Mouse (Mus musculus) intestine, postnatal 0 days (tissue): ENCODE measurements at regions not wholly inside any gene's neighbourhood (a gene's known extent, or its start where the extent isn't known, plus 50 kb on each side); places are given as distances from the start of the nearest gene placed in this dataset.

ENCODE experiments used
- ATAC-seq: fragments of 200-750 bp; cut with Nextera tagmentation; 2 replicates; pipeline ENCODE4 v1.8.0; 2017; ENCODE audit warnings: mild to moderate bottlenecking, moderate TSS enrichment, moderate library complexity
- H3K27ac ChIP-seq: fragments of 300-500 bp; sonication (generic); 2 replicates; pipeline ENCODE4 v1.5.1; 2014; ENCODE audit warnings: mild to moderate bottlenecking, low read depth, low read length, moderate library complexity
- H3K27me3 ChIP-seq: fragments of 300-500 bp; sonication (generic); replicated peaks from 2 replicates; pipeline ENCODE4 v1.6.1; 2014; ENCODE audit warnings: low read length, mixed read lengths; ENCODE audit not compliant: control insufficient read depth, insufficient read depth
- H3K36me3 ChIP-seq: fragments of 300-500 bp; sonication (generic); 2 replicates; pipeline ENCODE4 v1.6.1; 2014; ENCODE audit warnings: mild to moderate bottlenecking, moderate library complexity; ENCODE audit not compliant: control insufficient read depth, insufficient read depth
- H3K4me1 ChIP-seq: fragments of 300-500 bp; sonication (generic); replicated peaks from 2 replicates; pipeline ENCODE4 v1.6.1; 2014; ENCODE audit warnings: antibody characterized with exemption, low read length, mixed read lengths; ENCODE audit not compliant: control insufficient read depth, insufficient read depth
- H3K4me2 ChIP-seq: fragments of 300-500 bp; sonication (generic); replicated peaks from 2 replicates; pipeline ENCODE4 v1.6.1; 2014; ENCODE audit warnings: low read depth, mild to moderate bottlenecking, moderate library complexity
- H3K4me3 ChIP-seq: fragments of 300-500 bp; sonication (generic); 2 replicates; pipeline ENCODE4 v1.5.1; 2014; ENCODE audit warnings: low read depth, low read length
- H3K9ac ChIP-seq: fragments of 300-500 bp; sonication (generic); 2 replicates; pipeline ENCODE4 v1.6.1; 2014; ENCODE audit warnings: mild to moderate bottlenecking, low read depth, low read length
- H3K9me3 ChIP-seq: fragments of 300-500 bp; sonication (generic); 2 replicates; pipeline ENCODE4 v1.6.1; 2016; ENCODE audit warnings: mixed run types; ENCODE audit not compliant: control insufficient read depth
- CTCF ChIP-seq: sonication (generic); IDR thresholded peaks from 2 replicates; pipeline ENCODE4 v1.5.1; 2016; ENCODE audit warnings: low read depth, mild to moderate bottlenecking, control low read depth, antibody characterized with exemption, moderate library complexity
- WGBS: fragments of 180-500 bp; shearing (Covaris S2); extraction: QIAGEN DNeasy Blood & Tissue Kit; methylation state at CpG from one replicate; pipeline ENCODE4 v1.1.7; 2014; 5-methylcytosine and 5-hydroxymethylcytosine counted together

GRCm38 (mm10) chr3:60270463-60270862, 188.8 kb downstream of the Sucnr1 start:
- 26% methylated on average over 1 of the region's 1 CpGs for WGBS
- TF ChIP-seq CTCF = no peak
- Histone ChIP-seq H3K9ac (no peak overlapping the region), H3K27ac (no peak overlapping the region), H3K27me3 (no peaks in the 10 kb centered on the region), H3K36me3 (no peaks in the 10 kb centered on the region), H3K4me3 (no peak overlapping the region), H3K4me1 (0 out of 2 replicates have a peak, but pooled peaks cover 5% of the 10 kb centered on the region), H3K9me3 (no peaks in the 10 kb centered on the region), H3K4me2 (no peak overlapping the region)
- ATAC-seq = no peak

GRCm38 (mm10) chr3:60273744-60274143, 192.1 kb downstream of the Sucnr1 start:
- WGBS = 60% methylated on average over 1 of the region's 1 CpGs
- Histone ChIP-seq H3K4me3 (no peak overlapping the region), H3K4me2 (no peak overlapping the region), H3K9ac (no peak overlapping the region), H3K27me3 (no peaks in the 10 kb centered on the region), H3K4me1 (no peaks in the 10 kb centered on the region), H3K36me3 (no peaks in the 10 kb centered on the region), H3K27ac (no peak overlapping the region), H3K9me3 (no peaks in the 10 kb centered on the region)
- ATAC-seq = no peak
- no peak for TF ChIP-seq CTCF

GRCm38 (mm10) chr3:60275249-60275838, 193.7 kb downstream of the Sucnr1 start:
- Histone ChIP-seq H3K9me3 (no peaks in the 10 kb centered on the region), H3K4me2 (peak overlapping the region; percentile 31; the same call in 1 of the 2 replicates), H3K9ac (no peak overlapping the region), H3K27ac (no peak overlapping the region), H3K4me1 (no peaks in the 10 kb centered on the region), H3K36me3 (no peaks in the 10 kb centered on the region), H3K27me3 (no peaks in the 10 kb centered on the region), H3K4me3 (no peak overlapping the region)
- WGBS = 54% methylated on average over 6 of the region's 6 CpGs
- no peak for TF ChIP-seq CTCF
- ATAC-seq = peak; percentile 61

GRCm38 (mm10) chr3:60277791-60278190, 194.8 kb upstream of the Mbnl1 start:
- Histone ChIP-seq H3K4me2 (no peak overlapping the region), H3K9me3 (no peaks in the 10 kb centered on the region), H3K4me1 (no peaks in the 10 kb centered on the region), H3K27ac (no peak overlapping the region), H3K36me3 (no peaks in the 10 kb centered on the region), H3K27me3 (no peaks in the 10 kb centered on the region), H3K9ac (no peak overlapping the region), H3K4me3 (no peak overlapping the region)
- 81% methylated on average over 1 of the region's 1 CpGs for WGBS
- ATAC-seq = no peak
- no peak for TF ChIP-seq CTCF

- Histone ChIP-seq H3K27ac (no peak overlapping the region), H3K9me3 (no peaks in the 10 kb centered on the region), H3K9ac (no peak overlapping the region), H3K36me3 (no peaks in the 10 kb centered on the region), H3K4me2 (no peak overlapping the region), H3K4me3 (no peak overlapping the region), H3K4me1 (no peaks in the 10 kb centered on the region), H3K27me3 (no peaks in the 10 kb centered on the region)
- ATAC-seq = no peak
- no peak for TF ChIP-seq CTCF
These were observed 191.4 kb upstream of the Mbnl1 start for GRCm38 (mm10) chr3:60281229-60281628.

- no peaks in the 10 kb centered on the region for H3K36me3 ChIP-seq
- H3K4me3 ChIP-seq = no peak overlapping the region
- no peak for ATAC-seq
- H3K9ac ChIP-seq = no peak overlapping the region
- WGBS = 69% methylated on average over 3 of the region's 3 CpGs
- H3K27ac ChIP-seq = no peak overlapping the region
- H3K4me1 ChIP-seq = no peaks in the 10 kb centered on the region
- TF ChIP-seq CTCF = no peak
- H3K4me2 ChIP-seq = no peak overlapping the region
- H3K9me3 ChIP-seq = no peaks in the 10 kb centered on the region
- no peaks in the 10 kb centered on the region for H3K27me3 ChIP-seq
These were observed 190.6 kb upstream of the Mbnl1 start for GRCm38 (mm10) chr3:60281959-60282495.
